Mouse (Mus musculus): ENCODE results near the gene Gtdc1.
"Not testable (repeated sequence)": the region's sequence is repeated elsewhere in the genome, so short reads cannot be mapped to it uniquely, and the experiment has no call there.

The Gtdc1 gene

GRCm38 (mm10) chr2:44763898-44764297 is 163.6 kb downstream of the Gtdc1 start:
- no peak for DNase-seq (ENCODE audit: low spot score)

DNA sequence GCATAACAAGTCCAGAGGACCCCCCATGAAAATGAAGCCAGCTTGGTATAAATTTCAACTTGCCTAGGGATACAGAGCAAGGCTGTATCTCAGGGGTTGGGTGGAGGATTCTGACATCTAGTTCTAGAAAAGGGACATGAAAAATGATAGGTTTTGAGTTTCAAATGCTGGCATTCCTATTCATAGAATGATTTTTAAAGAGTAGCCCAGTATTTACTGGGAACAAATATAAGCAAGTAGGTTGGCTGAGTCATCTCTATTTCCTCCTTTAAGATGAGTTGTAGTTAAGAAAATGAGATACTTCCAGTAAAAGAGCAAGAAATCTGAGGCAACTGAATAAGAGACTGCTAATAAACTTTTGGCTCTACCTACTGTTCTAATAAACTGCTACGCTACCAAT is 190.8 kb downstream of the Gtdc1 start:
- no peak for DNase-seq (ENCODE audit: low spot score)

GRCm38 (mm10) chr2:44721461-44721860 is 206.0 kb downstream of the Gtdc1 start:
- DNase-seq (ENCODE audit: low spot score) = no peak

- DNase-seq (ENCODE audit: low spot score) = no peak
Measured at GRCm38 (mm10) chr2:44705883-44706615, 221.4 kb downstream of the Gtdc1 start.

DNA sequence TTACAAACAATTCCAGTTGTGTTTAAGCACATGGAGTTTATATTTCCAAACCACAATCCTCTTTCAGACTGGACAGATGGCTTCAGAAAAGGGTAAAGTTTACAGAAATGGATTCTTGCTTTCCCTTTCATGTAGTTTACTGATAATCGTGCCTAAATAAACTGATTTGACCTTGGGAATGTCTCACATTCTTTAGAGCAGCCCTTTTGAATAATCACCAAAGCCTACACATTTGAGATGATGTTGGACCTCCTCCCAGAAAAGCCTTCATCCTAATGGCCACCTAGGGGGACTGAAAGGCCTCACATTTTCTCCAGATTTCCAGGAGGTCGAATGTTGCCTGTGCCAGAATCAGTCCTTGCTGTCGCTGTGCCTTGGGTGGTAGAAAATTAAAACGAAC is 227.2 kb downstream of the Gtdc1 start:
- DNase-seq (ENCODE audit: low spot score) = no peak

- no peak for DNase-seq (ENCODE audit: low spot score)
Measured at GRCm38 (mm10) chr2:44696441-44696840, 231.0 kb downstream of the Gtdc1 start.

DNA sequence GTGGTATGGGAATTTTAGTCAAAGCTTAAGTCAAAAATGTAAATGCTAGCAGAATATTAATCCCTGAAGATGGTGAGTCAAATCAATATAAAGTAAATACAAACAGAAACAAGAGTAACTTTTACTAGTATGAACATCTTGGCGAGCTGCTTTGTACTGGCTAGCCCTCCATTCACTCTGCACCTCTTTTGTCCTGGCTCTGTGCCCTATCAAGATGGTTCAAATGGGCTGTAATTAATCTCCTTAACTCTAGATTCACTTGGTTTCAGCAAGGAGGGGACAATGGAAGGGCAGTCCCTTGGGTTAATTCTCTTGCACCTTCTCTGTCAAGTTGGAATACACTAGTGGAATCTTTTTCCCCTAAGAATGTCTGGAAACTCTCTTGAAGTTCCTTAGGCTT is 233.6 kb downstream of the Gtdc1 start:
- DNase-seq (ENCODE audit: low spot score) = no peak

- no peak for DNase-seq (ENCODE audit: low spot score)
Measured at GRCm38 (mm10) chr2:44664049-44664448, 263.4 kb downstream of the Gtdc1 start.

DNA sequence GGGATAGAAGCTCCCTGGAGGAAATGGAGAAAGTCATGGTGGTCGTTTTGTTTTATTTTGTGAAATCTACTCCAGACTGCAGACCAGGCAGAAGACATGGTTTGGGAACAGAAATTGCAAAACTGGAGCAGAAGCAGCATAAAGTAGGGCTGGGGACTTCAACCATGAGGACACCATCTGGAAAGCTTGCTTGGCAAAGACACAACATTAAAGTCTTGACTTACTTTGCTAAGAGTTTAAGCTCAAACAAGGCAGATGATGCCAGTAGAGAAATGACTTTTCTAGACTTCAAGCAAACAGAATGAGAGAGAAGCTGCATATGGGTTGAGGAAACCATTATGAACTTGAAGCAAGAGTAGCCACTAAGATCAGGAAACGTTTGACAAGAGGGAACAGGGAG is 267.6 kb downstream of the Gtdc1 start:
- DNase-seq (ENCODE audit: low spot score) = peak; percentile 51

DNA sequence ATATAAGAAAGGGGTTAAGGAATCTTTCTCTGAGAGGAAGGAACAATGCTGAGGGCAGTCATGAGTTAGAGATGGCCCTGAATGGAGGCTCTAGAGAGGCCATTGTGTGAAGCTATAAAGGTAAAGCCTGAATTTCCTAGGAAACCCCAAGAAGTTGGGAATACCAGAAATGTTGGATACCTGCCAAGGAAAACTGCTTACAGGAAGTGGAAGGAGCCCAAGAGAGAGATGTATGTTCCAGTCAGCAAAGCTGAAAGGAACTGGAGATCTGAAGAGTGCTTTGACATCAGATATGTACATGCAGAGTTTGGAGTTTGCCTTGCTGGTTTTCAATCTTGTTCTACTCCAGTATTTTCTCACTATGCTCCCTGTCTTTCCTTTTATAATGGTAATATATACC is 268.4 kb downstream of the Gtdc1 start:
- peak; percentile 50 for DNase-seq (ENCODE audit: low spot score)

DNA sequence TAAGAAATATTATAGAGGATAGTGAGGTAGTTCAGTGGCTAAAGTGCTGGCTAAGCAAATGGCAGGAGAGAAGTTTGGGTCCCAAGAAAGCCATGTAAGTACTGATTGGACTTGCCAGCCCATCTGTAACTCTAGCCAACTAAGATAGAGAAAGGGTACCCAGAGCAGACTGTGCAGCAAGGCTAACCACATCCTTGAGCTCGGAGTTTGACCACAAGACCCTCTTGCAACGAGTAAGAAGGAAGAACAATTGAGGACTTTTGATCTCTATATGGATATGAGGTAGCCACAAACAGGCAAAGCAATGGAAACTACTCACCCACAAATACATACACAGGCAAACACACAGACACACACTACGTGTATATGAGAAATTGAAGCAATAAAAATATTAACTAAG is 278.9 kb downstream of the Gtdc1 start:
- no peak for DNase-seq (ENCODE audit: low spot score)

GRCm38 (mm10) chr2:44646398-44646797 is 281.1 kb downstream of the Gtdc1 start:
- DNase-seq (ENCODE audit: low spot score) = no peak

GRCm38 (mm10) chr2:44639370-44639769 is 288.1 kb downstream of the Gtdc1 start:
- DNase-seq (ENCODE audit: low spot score) = peak; percentile 26

- no peak for DNase-seq (ENCODE audit: low spot score)
Measured at GRCm38 (mm10) chr2:44638157-44638556, 289.3 kb downstream of the Gtdc1 start.

GRCm38 (mm10) chr2:44633971-44634370 is 293.5 kb downstream of the Gtdc1 start:
- DNase-seq (ENCODE audit: low spot score) = no peak

- DNase-seq (ENCODE audit: low spot score) = no peak
Measured at GRCm38 (mm10) chr2:44633064-44633463, 294.4 kb downstream of the Gtdc1 start.

DNA sequence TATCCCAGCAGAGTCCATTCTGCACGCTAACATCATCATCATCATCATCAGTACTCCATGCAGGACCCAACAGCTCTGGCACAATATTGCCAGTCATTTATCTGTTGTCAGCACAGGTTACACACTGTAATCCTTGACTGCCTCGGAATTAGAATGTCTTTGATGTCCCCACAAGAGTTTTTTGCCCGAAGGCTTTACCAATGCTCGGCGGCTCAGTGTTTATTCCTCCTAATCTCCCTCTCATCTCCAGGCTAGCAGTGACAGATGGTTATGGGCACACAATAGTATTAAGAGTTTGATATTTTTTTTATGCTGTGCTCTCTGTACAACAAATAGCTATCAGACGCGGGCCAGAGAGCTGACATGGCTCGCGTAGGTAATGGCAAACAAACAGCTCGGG is 294.9 kb downstream of the Gtdc1 start:
- no peak for DNase-seq (ENCODE audit: low spot score)

- DNase-seq (ENCODE audit: low spot score) = peak; percentile 8
Measured at GRCm38 (mm10) chr2:44631064-44631463, 296.4 kb downstream of the Gtdc1 start.

- DNase-seq (ENCODE audit: low spot score) = no peak
Measured at GRCm38 (mm10) chr2:44628778-44629177, 298.7 kb downstream of the Gtdc1 start.

DNA sequence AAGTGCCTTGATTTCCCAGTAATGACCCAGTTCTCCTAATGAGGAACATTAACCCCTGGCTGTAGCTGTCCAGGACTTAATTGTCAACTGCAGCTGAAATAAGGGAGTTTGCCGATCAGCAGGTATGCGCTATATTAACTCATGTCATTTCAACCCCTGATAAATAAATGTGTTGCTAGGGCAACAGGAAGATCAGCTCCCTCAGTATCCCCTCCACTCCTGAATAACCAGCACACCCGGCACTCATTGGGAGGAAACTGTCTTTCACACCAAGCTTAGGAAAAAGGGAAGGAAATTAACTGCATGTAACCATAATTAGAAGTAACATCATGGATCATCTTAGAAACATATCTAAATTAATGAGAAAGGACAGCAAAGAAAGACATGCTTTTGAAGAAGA is 302.3 kb downstream of the Gtdc1 start:
- DNase-seq (ENCODE audit: low spot score) = no peak

DNA sequence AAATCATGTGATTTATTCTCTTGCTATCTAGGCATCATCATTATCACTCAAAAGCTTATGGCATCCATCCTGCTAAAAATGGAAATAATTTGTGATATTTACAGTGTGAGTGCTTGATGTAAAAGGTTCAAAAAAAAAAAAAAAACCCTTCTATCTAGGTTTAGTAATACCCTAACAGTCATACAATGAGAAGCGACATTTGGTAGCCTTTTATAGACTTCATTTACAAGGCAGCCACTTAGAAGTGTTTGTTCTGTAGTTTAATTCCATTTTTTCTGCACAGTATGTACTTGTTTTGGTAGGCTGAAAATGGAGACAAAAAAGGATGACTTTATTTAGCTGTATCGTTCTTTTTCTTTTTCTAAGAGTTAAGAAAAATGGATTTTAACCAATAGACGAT is 305.0 kb downstream of the Gtdc1 start:
- no peak for DNase-seq (ENCODE audit: low spot score)

- DNase-seq (ENCODE audit: low spot score) = not testable (repeated sequence)
Measured at GRCm38 (mm10) chr2:44599653-44600052, 327.8 kb downstream of the Gtdc1 start.

DNA sequence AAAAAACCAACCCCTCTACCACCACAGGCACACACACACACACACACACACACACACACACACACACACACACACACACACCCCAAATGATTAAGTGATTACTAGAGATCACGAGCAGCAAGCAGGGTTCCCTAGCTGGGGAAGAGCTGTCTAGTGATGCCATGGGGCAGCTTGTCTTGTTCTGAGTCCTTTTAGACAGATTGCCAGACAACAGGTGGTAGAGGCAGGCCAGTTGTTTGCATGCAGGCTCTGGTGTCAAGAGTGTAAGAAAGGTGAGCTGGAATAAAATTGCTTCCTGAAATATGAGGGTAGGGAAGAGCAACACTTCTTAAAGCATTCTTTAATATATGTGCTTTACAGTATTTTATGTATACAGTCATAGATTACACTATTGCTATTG is 333.2 kb downstream of the Gtdc1 start:
- DNase-seq (ENCODE audit: low spot score) = no peak

DNA sequence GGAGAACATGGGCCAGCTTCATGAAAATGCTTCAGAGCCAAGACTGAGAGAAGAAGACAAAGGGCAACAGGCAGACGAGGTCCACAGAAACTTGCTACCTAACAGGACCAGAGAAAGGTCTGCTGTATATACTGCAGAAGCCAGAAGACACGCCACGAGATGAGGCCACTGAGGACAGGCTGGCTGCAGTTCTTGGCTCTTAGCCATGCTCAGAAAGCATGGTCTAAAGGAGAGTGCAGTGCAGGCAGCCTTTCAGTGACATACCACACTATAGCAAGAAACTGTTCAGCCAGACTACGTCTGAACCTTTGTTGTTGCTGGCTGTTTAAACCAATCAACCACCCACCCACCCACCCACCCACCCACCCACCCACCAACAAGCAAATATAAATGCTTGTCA is 336.6 kb downstream of the Gtdc1 start:
- peak; percentile 16 for DNase-seq (ENCODE audit: low spot score)

Data from adipocyte (in vitro differentiated cells).